Mouse (Mus musculus) NIH3T3 (cell line): ENCODE results near the gene Gm44805.

ENCODE experiments used
- DNase-seq: peaks from one replicate; pipeline ENCODE4 v3.0.0-alpha.2; 2012; ENCODE audit warnings: low read depth

Gm44805 gene

DNA sequence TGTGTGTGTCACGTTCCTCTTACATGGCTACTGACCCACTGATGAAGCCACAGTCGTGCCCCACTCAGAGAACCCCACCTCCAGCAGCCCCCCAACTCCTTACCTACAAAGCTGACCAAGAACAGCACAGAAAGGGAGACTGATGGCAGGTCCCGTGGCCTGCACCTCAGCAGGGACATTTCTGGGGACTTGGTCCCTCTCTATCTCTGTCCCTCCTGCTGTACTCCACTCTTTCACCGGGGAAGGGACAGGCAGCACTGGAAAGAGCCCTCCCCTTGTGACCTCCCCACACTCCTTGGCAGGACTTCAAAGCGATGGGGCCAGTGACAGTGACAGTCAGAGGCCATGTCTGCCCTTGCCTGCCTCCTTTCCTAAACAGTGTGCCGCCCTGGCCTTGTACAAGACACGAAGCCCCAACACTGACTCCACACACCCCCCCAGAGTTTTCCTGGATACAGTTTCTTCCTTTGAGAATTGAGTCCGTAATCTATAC is at the start of gene Gm44805, which contains the start of gene Apoc4:
Gene Gm44805 (minus strand): TSS at position 222 of the 493 bp plus-strand sequence.
Gene Apoc4 (minus strand): TSS at position 278 of the 493 bp plus-strand sequence.
- DNase-seq, result no peak

DNA sequence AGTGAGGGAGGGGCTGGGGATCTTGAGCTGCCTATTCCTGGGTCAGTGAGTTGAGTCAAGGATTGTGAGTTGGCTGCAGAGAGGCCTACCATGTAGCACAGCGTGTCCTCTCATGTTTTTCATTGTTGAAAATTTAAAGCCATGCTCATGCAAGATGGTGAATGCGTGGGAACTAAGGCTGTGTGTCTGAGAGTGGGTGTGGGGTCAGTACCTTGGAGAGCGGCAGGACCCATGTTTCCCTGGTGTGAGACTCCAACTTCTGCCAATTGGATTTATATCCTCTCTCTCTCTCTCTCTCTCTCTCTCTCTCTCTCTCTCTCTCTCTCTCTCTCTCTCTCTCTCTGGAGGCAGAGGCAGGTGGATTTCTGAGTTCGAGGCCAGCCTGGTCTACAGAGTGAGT is 45.3 kb upstream of the Gm44805 start:
- DNase-seq, result peak; percentile 46

DNA sequence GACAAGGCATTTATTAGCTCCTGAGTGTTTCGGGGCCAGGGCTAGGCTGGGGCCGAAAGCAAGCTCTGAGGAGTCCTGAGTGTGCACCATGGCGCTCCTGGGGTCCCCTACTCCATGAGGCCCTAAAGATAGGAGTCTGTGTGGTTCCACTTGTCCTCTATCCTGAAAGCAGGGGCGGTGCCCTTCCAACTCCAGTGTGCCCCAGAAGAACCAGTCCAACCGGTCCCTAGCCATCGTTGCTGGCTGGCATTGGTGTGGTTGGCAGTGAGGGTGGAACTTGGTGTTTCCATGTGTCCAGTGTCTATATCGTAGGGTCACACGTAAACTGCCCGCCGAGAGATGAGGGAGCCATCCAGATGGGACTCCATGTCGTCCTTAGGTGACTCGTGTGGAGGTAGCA is 42.9 kb upstream of the Gm44805 start:
- DNase-seq, result no peak

DNA sequence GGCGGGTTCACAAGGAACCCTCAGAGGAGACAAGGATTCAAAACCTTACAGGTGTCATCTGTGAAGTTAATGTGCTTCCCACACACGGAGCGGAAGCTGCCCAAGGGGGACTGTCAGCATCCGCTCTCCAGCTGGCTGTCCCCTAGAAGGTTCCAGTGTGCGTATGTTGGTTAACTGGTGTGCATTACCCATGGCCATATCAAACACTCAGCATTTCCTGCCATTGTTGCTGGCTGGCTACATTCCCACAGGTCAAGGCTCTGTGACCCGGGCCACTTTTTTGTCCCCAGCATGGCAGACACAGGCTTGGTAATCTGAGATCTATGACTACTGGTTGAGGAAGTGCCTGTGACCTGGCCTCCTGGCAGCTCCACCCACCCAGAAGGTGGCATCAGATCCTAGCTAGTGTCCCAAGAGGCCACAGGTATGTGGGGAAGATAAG is 41.6 kb upstream of the Gm44805 start:
- no peak for DNase-seq

DNA sequence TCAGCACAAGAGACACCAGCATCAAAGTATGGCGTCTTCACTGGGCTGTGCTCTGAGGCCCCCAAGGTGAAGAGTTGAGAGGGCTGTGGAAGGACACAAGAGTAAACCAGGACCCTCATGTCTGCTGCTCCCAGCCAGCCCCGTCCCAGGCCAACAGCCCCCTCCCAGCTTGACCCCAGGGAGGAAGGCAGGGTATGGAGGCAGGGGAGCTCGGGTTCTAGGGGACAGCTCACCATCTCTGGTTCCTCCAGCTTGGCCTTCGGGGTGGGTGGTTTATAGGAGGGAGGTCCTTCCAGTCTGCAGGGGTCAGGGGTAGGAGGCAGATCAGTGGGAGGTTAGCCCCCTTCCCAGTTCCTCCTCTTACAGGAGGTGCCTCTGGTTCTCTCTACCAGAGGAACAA is 38.0 kb upstream of the Gm44805 start:
- DNase-seq, result no peak

DNA sequence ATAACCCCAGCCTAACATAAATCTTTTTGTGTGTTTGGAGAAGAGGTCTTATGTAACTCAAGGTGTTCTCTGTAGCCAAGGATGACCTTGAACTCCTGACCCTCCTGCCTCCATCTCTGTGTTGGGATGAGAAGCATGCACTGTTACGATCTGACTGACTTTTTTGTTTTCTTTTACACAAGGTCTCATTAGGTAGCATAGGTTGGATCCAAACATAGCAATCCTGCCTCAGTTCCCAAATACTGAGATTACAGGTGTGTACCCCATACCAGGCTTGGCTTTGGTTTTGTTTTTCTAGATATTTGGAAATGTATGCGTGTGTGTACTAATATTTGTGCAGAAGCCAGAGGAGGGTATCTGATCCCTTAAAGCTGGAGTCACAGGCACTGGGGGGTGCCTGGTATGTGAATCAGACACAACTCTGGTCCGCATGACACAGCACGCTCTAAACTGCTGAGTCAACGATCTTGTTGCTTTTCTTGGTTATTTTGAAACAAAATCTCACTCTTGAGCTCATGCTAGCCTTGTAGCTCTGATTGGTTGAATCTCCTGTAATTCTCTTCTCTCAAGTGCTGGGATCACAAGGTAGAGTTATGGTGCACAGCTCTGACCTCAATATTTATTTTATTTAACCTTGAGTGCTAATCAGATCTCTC is 37.2 kb upstream of the Gm44805 start:
- no peak for DNase-seq

DNA sequence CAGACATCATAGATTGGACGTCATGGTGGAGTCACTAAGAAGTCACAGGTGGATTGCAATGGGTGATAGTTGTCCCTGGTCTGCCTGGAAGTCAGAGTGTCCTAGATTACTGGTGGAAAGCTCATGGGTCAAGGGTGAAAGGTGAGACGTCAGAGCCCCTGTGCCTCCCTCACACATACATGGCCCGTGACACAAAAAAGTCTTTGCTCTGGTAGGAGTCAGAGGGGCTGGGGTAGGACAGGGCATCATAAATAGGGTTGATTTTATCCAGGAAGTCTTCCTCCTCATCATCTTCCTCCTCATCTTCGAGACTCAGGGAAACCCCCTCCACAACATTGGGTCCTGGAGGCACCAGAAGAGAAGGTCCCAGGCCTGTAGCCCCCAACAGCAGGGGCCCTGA is 36.1 kb upstream of the Gm44805 start:
- DNase-seq, result no peak

DNA sequence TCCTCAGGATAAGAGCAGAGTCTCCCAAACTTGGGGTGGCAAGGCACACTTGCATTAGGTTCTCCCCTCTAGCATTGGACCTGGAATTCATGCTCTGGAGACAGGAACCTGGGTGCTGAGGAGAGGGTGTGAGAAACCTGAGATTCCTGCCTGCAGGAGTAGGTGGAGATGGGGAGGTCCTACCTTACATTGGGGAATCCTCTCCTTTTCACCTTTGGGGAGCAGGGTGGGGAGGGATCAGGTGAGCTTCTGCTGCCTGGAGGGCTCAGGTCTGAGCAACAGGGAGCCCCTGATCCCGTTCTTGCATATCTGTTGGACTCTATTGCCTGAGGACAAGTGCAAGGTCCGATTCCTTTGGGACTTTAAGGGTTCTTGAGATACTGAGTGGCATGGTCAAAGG is 35.6 kb upstream of the Gm44805 start:
- DNase-seq, result no peak

DNA sequence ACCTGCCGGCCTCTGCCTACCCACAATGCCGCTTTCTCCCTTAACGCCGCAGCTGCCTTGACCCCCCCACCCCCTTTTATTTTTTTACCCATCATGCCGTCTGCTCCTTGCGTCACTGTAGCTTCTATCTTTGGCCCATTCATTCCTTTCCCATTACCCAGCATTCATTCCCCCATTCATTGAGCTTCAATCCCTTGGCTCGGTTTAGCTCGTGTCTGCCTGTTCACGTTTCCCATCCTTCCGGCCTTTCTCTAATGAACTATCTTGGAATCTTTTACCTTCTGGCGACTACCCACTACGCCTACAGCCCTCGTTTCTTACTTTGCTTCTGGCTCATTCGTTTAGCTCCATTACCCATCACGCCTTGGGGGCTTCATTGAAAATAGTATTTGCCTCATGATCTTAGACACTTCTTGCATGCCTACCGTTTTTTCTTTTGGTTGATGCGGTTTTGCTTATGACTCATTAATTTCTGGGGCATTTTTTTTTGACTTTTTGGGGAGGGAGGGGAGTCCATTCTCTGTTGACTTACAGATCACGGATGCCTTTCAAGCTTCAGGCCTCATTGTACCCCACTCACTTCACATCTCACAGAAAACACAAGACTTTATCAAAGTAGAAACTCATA is 34.9 kb upstream of the Gm44805 start:
- DNase-seq, result no peak

DNA sequence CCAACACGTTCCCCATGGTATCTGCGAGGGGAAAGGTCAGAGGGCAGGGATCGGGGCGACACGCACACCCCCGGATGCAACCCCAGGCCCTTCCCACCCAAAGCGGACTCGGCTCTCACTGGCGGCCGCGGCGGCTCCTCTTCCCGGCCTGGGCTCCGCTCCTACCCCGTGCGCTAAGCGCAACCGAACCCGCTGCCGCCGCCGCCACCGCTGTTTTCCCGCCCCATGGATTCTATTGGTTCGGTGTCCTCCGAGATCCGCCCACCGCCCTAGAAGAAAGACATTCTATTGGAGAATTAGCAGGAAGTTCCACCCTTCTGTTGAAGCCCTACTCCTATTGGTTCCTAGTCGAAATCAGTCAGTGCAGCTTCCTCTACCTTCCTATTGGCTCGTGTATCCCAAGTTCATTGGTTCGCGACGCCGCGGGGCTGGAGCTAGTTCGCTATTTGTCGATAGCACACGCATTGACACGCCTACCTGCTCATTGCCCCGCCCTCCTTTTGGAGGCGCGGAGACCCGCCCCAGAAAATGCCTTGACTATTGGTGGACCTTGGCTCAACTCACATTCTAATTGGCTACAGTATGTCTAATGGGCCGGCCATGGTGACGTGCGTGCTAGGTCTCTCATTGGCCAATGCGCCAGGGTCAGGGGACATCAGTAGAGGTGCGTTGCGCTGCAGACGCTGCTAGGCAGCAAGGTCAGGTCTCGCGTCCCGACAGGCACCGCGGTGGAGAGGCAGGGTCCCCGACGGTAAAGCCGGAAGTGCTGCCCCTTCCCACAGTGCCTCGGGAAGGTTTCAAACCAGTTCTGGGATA is 34.2 kb upstream of the Gm44805 start, which contains the start of gene Tomm40:
Gene Tomm40 (minus strand): TSS at position 200 of the 816 bp plus-strand sequence.
- DNase-seq, result peak; percentile 100

DNA sequence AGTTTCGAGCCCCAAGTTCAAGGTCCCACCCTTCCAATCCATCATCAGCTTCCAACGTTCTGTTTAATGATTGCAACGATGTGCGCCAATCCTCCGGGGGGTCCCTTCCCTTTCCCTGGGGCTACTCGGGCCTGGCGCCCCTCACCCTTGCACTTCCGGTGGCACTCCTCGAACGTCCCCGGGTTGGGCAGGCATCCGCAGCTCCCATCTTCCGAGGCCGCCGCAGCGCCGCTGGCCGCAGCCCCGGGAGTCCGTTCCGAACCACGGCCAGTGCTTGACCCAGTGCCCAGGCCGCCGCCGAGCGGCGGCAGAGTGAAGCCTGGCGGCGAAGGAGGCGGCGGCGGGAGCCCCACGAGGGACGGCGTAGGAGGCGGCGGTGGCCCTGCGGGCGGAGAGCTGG is 33.6 kb upstream of the Gm44805 start:
- peak; percentile 29 for DNase-seq

DNA sequence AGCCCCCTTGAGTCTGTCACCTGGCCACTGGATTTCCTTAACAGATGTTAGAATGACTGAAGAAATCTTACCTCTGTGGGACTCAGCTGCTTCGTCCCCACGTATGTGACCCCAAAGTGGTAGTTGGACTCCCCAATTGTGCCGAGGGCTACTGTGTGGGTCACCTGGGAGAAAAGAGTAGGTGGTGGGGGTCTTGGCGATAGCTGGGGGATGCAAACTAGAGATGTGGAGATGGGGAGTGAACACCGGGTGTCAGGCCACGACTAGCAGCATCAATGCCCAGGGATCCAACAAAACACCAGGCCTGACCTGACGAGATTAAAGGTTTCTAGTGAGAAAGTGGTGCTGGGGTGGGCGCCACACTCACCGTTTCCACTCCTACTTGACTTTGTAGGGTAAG is 32.4 kb upstream of the Gm44805 start:
- DNase-seq, result no peak

DNA sequence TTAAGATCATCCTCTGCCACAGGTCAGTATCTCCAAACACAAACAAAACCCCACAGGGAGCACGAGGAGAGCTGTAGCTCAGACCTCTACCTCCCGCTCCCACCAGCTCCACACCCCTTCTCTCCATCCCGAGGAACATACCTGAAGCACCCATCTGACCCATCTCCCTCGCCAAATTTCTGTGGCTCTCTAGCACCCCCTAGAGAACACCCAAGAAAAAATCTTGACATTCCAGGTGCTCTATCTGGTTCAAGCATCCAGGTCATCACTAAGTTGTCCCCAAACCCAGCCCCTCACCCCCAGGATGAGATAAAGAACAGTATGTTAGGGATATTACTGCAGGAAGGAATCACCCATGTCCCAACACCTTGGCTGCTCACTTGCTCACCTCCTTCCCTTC is 32.0 kb upstream of the Gm44805 start:
- peak; percentile 54 for DNase-seq

DNA sequence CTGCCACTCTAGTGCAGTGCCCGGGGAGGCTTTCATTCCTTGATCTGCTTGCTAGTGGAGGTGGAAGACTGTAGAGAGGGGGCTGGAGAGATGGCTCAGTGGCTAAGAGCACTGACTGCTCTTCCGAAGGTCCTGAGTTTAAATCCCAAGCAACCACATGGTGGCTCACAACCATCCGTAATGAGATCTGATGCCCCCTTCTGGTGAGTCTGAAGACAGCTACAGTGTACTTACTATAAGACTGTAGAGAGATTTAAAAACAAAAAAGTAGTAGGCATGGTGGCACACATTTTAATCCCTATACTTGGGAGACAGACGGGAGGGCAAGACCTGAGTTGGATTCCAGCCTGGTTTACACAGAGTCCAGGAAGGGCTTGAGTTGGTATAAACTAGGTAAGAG is 31.2 kb upstream of the Gm44805 start:
- DNase-seq, result peak; percentile 61

DNA sequence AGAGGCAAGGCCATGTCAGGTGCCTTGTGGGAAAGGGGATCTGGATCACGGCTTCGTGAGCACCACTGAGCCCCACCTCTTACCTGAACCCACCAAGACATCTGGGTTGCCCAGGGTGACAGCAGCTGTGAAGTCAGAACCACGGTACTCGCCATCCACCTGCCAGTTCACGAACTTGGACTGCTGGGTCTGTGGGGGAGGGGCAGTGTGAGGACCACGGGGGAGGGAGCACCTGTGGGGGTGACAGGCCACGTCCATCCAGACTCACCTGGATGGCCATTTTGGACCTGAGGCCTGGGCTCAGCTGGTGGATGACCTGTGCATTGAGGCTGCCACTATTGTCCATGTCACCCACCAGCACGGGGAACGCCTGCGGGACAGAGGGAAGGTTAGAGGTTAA is 29.4 kb upstream of the Gm44805 start:
- no peak for DNase-seq

DNA sequence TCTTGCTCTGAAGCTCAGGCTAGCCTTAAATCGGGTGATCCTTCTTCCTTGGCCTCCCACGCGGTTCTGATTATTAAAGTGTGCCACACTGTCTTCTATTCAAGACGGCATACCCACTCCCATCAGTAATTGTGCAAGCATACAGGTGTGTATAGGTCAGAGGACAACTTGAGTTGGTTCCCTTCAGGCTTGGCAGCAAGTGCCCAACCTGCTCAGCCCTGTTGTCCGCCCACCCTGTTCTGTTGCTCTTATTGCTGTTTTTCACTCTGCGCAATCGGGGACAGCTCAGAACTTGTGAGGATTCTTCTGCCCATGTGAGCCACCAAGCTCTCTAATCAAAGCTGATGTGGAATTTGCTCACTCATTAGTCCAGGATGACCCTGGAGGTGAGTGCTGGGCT is 24.0 kb upstream of the Gm44805 start:
- no peak for DNase-seq

DNA sequence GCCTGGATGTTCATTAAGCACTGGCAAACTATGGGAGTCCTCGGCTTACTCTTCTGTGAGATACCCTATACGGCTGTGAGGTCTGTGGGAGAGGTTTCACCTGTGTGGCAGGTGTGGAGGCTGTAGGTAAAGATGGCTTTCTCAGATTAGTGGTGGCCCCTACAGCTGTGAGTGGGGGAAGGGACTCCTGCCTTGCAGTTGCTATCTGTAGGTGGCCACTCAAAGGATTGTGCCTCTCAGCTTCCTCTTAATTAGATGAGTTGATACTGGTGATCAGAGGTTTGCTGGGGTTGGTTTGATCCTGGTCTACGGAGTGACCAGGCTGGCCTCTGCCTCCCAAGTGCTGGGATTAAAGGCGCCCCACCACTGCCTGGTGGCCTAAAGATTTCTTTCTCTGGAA is 23.3 kb upstream of the Gm44805 start:
- DNase-seq, result no peak

DNA sequence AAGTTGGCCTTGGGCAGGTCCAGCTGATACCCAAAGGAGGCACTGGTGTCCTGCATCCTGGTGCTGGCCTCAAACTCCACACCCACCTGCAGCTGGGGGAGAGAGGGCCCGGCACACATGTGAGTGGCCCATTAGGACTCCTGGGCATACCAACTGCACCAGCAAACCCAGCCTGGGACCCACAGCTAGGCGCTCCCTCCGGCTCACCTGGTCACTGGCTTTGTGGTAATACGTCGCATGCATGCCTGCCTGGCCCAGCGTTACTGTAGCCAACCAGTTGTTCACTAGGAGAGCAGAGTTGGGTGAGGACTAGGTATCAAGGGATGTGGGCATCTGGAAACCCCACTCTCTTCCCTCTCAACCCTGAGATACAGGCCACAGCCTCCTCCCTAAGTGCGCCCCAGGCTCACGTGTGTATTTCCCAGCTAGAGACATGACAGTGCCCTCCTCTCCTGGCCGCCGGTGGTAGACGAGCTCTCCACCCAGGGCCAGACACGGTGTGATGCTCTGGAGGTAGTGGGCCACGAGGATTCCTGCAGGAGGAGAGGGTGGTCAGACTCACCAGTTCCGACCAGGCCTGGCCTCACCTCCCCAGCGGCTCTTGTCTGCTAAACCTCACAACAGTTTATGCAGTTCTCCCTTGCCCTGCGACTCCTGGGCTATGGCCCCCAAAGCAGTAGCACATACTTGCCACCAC is 21.8 kb upstream of the Gm44805 start:
- DNase-seq, result no peak

DNA sequence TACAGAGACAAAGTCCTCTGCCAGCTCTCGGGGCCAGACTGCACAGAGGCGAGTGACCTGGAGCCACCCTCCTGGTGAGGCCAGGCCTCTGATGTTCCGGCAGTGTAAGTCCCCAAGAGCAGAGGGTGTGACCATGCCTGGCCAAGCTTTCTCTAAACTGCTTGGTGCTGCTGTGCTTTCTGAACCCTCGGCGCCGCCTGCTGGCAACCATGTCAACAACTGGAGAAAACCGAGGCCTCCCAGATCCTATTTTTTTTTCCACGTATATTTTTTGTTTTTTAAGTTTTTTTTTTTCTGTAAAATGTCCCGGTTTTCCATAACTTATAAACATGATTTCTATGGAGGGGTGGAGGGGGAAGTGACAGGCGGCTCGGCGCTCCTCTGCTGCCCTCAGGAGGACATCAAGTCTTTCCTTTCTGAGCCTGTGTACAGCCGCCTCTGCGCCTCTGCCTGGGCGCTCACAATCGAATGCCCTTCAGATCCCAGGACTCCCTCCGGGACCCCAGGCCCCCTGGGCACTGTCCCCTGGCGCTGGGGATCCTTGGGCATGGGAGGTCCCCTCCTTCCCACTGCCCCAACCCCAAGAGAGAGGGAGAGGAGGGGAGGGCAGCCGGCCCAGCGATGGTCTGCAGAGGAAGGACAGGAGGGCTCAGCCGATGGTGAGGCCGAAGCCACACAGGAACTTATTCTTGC is 20.0 kb upstream of the Gm44805 start:
- peak; percentile 87 for DNase-seq

DNA sequence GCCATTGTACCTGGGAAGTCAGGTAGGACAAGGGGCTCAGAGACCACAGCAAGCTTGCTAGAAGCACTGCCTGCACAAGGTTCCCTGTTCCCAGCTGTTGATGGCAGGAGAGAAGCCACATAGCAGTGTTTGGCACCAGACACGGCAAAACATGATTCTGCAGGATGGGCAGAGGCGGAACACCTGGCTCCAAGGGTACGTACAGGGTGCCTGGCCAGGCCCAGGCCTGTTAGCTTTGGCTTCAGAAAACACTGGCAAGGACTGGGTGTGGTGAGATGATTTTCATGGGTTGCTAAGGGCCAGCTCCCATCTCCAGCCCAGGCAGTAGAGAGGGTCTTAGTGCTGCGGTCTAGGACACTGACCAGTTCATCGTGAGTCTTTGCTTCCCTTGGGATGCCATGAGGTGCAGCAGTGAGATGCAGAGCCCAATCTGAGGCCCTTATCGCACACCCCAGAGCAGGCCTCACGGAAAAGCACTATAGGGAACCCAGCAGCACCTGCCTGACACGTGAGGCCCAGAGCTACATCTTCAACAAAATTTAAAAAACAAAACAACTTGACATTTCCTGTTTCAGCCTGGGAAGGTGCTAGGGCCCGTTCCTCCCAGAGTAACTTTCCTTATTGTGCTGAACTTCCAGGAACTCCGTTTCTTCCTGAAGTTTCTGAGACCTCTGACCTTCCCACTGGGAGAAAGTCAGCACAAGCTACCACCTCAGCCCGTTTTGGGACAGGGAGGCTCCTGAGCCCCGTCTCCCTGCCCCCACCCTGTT is 19.3 kb upstream of the Gm44805 start:
- no peak for DNase-seq

DNA sequence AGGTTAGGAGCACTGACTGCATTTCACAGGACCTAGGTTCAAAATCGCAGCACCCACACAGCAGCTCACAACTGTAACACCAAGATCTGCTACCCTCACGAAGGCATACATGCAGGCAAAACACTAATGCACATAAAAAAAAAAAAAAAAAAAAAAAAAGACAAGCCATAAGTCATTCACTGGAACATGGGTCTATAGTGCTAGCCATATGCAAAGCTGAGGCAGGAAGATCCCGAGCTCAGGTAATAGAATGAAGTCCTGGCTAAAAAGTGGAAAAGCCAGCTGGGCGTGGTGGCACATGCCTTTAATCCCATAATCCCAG is 18.6 kb upstream of the Gm44805 start:
- DNase-seq, result no peak
